Comparison of ENCODE assay signal across 8 mouse cellular contexts in genomic region chr9:46013009-46013586, GRCm38 (mm10). TPM values are rescaled to one million over a fixed set of nuclear protein-coding genes. Genes with fewer than 3 reads are reported as not detected.
DNase-seq lines count a peak whose midpoint lies in the region; ATAC-seq and TF ChIP-seq lines count a peak whose summit lies in the region.

No protein-coding gene starts in this region.

- peak; percentile 11 for ATAC-seq in granulocyte monocyte progenitor cell, adult 5-6 weeks (replicated peaks; ENCODE audit: poor library complexity, severe bottlenecking)
- peak; percentile 46 for ATAC-seq in lung, embryonic 16.5 days (ENCODE audit: low read depth)

- no peaks in the 10 kb centered on the region for H3K9me3 ChIP-seq in lung, embryonic 16.5 days (ENCODE audit: control insufficient read depth, low read length)

- peaks cover 23% of the 10 kb centered on the region for H3K4me1 ChIP-seq in kidney, adult 2 months (ENCODE audit: control insufficient read depth, insufficient read depth, low read length)
- H3K4me1 ChIP-seq in lung, embryonic 16.5 days (replicated peaks; ENCODE audit: control insufficient read depth, insufficient read depth, low read length): peaks cover 41% of the 10 kb centered on the region

- TF ChIP-seq POLR2A in kidney, adult 2 months (IDR thresholded peaks at IDR 0.05; ENCODE audit: low read depth, low read length): no peak

- H3K36me3 ChIP-seq in kidney, adult 2 months (ENCODE audit: control insufficient read depth, insufficient read depth, low read length): no peaks in the 10 kb centered on the region
- no peaks in the 10 kb centered on the region for H3K36me3 ChIP-seq in lung, embryonic 16.5 days (ENCODE audit: control insufficient read depth, insufficient read depth, low read length)

- H3K27ac ChIP-seq in kidney, adult 2 months (ENCODE audit: insufficient read depth, low read depth, low read length): peak overlapping the region; percentile 89
- H3K27ac ChIP-seq in lung, embryonic 16.5 days (ENCODE audit: low read length): peak overlapping the region; percentile 95

- WGBS in kidney, adult 2 months: 1% methylated on average over 45 of the region's 46 CpGs
- WGBS in lung, embryonic 16.5 days: 0% methylated on average over 30 of the region's 46 CpGs

- peak overlapping the region; percentile 78 for H3K4me2 ChIP-seq in lung, embryonic 16.5 days (ENCODE audit: low read depth, low read length)

- peak overlapping the region; percentile 99 for H3K9ac ChIP-seq in lung, embryonic 16.5 days (ENCODE audit: low read length)

- peak overlapping the region; percentile 100 for H3K4me3 ChIP-seq in kidney, adult 2 months (ENCODE audit: insufficient read depth, low read depth, low read length)
- H3K4me3 ChIP-seq in lung, embryonic 16.5 days (ENCODE audit: low read length): peak overlapping the region; percentile 98

- DNase-seq in adrenal gland, adult (ENCODE audit: inconsistent age in 2 of 2, low spot score in 1 of 2): peak; percentile 81 to 92
- DNase-seq in adrenal gland, postnatal 14 days: no peak
- DNase-seq in CD4-positive, CD25-positive, alpha-beta regulatory T cell, adult 2 months (ENCODE audit: low read depth, low spot score): peak; percentile 59
- DNase-seq in c-Kit-positive CD71-positive TER-119-positive erythroid progenitor cells, embryonic 14.5 days (ENCODE audit: low spot score): peak; percentile 25
- DNase-seq in kidney, adult 2 months: no peak
- peak; percentile 45 for DNase-seq in right cerebral cortex, postnatal 4 days

- no peak for TF ChIP-seq CTCF in kidney, adult 2 months (conservative IDR thresholded peaks at IDR 0.05; ENCODE audit: insufficient read depth, insufficient read length, low read depth, low read length)

- H3K27me3 ChIP-seq in kidney, adult 2 months (replicated peaks; ENCODE audit: control insufficient read depth, insufficient read depth, low read length): no peaks in the 10 kb centered on the region
- H3K27me3 ChIP-seq in lung, embryonic 16.5 days (ENCODE audit: control insufficient read depth, insufficient read depth, low read depth, low read length): no peaks in the 10 kb centered on the region

RNA-seq across cellular contexts. Expression of gene Sik3, which starts 0.5 kb away (rescaled TPM):
- total RNA-seq in adrenal gland, postnatal 14 days (2021): 53.9 and 56.6 TPM in 2 replicates
- total RNA-seq in granulocyte monocyte progenitor cell, adult 5-6 weeks (2014; fragmentation: Nextera tagmentation): 35.8 and 59.8 TPM in 2 replicates
- total RNA-seq in granulocyte monocyte progenitor cell, adult 5-6 weeks (2017): 12.7 and 16.5 TPM in 2 replicates
- polyA plus RNA-seq in kidney, adult 2 months (2012; rRNA removed): 29.2 and 32.2 TPM in 2 replicates
- 5.2 and 5.8 TPM in 2 replicates for polyA plus RNA-seq in lung, embryonic 16.5 days (2015; fragmentation: Nextera tagmentation; extraction: Ambion mirVana)

RNA-seq across cellular contexts. Expression of gene Pafah1b2, which starts 0.6 kb away (rescaled TPM):
- 132 and 135 TPM in 2 replicates for total RNA-seq in adrenal gland, postnatal 14 days (2021)
- total RNA-seq in granulocyte monocyte progenitor cell, adult 5-6 weeks (2014; fragmentation: Nextera tagmentation): 30.6 and 32.3 TPM in 2 replicates
- total RNA-seq in granulocyte monocyte progenitor cell, adult 5-6 weeks (2017): 88.9 and 95.7 TPM in 2 replicates
- polyA plus RNA-seq in kidney, adult 2 months (2012; rRNA removed): 17.6 and 21.1 TPM in 2 replicates
- polyA plus RNA-seq in lung, embryonic 16.5 days (2015; fragmentation: Nextera tagmentation; extraction: Ambion mirVana): 149 and 157 TPM in 2 replicates

RNA-seq across cellular contexts. Expression of gene Sidt2, which starts 58.0 kb away (rescaled TPM):
- 177 and 178 TPM in 2 replicates for total RNA-seq in adrenal gland, postnatal 14 days (2021)
- total RNA-seq in granulocyte monocyte progenitor cell, adult 5-6 weeks (2014; fragmentation: Nextera tagmentation): 31.0 and 57.9 TPM in 2 replicates
- 18.7 and 29.3 TPM in 2 replicates for total RNA-seq in granulocyte monocyte progenitor cell, adult 5-6 weeks (2017)
- 345 and 570 TPM in 2 replicates for polyA plus RNA-seq in kidney, adult 2 months (2012; rRNA removed)
- polyA plus RNA-seq in lung, embryonic 16.5 days (2015; fragmentation: Nextera tagmentation; extraction: Ambion mirVana): 33.6 and 35.9 TPM in 2 replicates

Comparison
In these comparisons a context has a peak if more than half of its experiments do, and no peak if none do; other contexts are left out.
1. DNase-seq: peak in adrenal gland, adult (2 of 2), CD4-positive, CD25-positive, alpha-beta regulatory T cell, adult 2 months (single experiment), c-Kit-positive CD71-positive TER-119-positive erythroid progenitor cells, embryonic 14.5 days (single experiment) and right cerebral cortex, postnatal 4 days (single experiment); none in adrenal gland, postnatal 14 days (single experiment) and kidney, adult 2 months (single experiment).